Mouse (Mus musculus) stomach, embryonic 14.5 days (tissue): ENCODE data around the gene St3gal3. TPM values are rescaled to one million over a fixed set of nuclear protein-coding genes. Genes with fewer than 3 reads are reported as not detected.

Experiments used
- polyA plus RNA-seq: library from polyadenylated mRNA; unstranded; fragments of >200 nt; fragmentation: Nextera tagmentation; extraction: Ambion mirVana; gene quantifications from 2 replicates; pipeline ENCODE4 v1.2.1, GENCODE M21; 2014

The St3gal3 gene
- polyA plus RNA-seq, 1 experiment from 2014 or later, result 6.1 TPM

Other genes starting within 250 kb of the St3gal3 start
- gene Atp6v0b, start 247.6 kb downstream of the St3gal3 start, polyA plus RNA-seq, result 186 and 200 TPM in 2 replicates
- 19.2 and 19.9 TPM in 2 replicates for gene Dph2, start 242.9 kb downstream of the St3gal3 start, polyA plus RNA-seq
- 37.3 and 39.8 TPM in 2 replicates for gene Ipo13, start 219.9 kb downstream of the St3gal3 start, polyA plus RNA-seq
- gene Artn, start 205.2 kb downstream of the St3gal3 start, polyA plus RNA-seq, result 5.8 and 7.0 TPM in 2 replicates
- 43.5 and 45.2 TPM in 2 replicates for gene Kdm4a, start 45.1 kb upstream of the St3gal3 start, polyA plus RNA-seq
- gene Ptprf, start 156.5 kb upstream of the St3gal3 start, polyA plus RNA-seq, result 79.8 and 84.0 TPM in 2 replicates